Mouse (Mus musculus) limb, embryonic 10.5 days (tissue): ENCODE measurements around the gene St6galnac3. TPM values are rescaled to one million over a fixed set of nuclear protein-coding genes. Genes with fewer than 3 reads are reported as not detected.
"Not testable (repeated sequence)": the region's sequence is repeated elsewhere in the genome, so short reads cannot be mapped to it uniquely, and the experiment has no call there.

Experiments
- DNase-seq: peaks from one replicate; pipeline ENCODE4 v3.0.0-alpha.2; 2017; ENCODE audit warnings: low spot score
- H3K27ac ChIP-seq: fragments of 300-500 bp; sonication (generic); 2 replicates; pipeline ENCODE4 v1.5.1; 2016; ENCODE audit warnings: mild to moderate bottlenecking
- H3K27me3 ChIP-seq: fragments of 300-500 bp; sonication (generic); 2 replicates; pipeline ENCODE4 v1.6.1; 2016; ENCODE audit warnings: low read depth, mild to moderate bottlenecking; ENCODE audit not compliant: poor library complexity, severe bottlenecking
- H3K36me3 ChIP-seq: fragments of 300-500 bp; sonication (generic); 2 replicates; pipeline ENCODE4 v1.6.1; 2016; ENCODE audit warnings: mild to moderate bottlenecking, moderate library complexity
- H3K4me1 ChIP-seq: fragments of 300-500 bp; sonication (generic); 2 replicates; pipeline ENCODE4 v1.6.1; 2016
- H3K4me3 ChIP-seq: fragments of 300-500 bp; sonication (generic); 2 replicates; pipeline ENCODE4 v1.5.1; 2016; ENCODE audit warnings: mild to moderate bottlenecking, moderate library complexity
- H3K9me3 ChIP-seq: fragments of 300-500 bp; sonication (generic); replicated peaks from 2 replicates; pipeline ENCODE4 v1.6.1; 2016; ENCODE audit warnings: mild to moderate bottlenecking
- WGBS: fragments of 180-500 bp; shearing (Covaris S2); methylation state at CpG from one replicate; pipeline ENCODE4 v1.1.7; 2016; 5-methylcytosine and 5-hydroxymethylcytosine counted together
- polyA plus RNA-seq: library from polyadenylated mRNA; unstranded; fragments of >200 nt; fragmentation: Nextera tagmentation; extraction: Ambion mirVana; gene quantifications from 2 replicates; pipeline ENCODE4 v1.2.1, GENCODE M21; 2016

The St6galnac3 gene
- polyA plus RNA-seq, 1 experiment from 2014 or later = 53.3 TPM

- not testable (repeated sequence) for H3K4me1 ChIP-seq, H3K36me3 ChIP-seq, DNase-seq, H3K9me3 ChIP-seq, H3K4me3 ChIP-seq, H3K27ac ChIP-seq, H3K27me3 ChIP-seq
- 38% methylated on average over 1 of the region's 1 CpGs for WGBS
Observed at GRCm38 (mm10) chr3:153391451-153391850, 333.5 kb downstream of the St6galnac3 start.

- H3K9me3 ChIP-seq, DNase-seq, H3K4me3 ChIP-seq, H3K36me3 ChIP-seq, H3K27me3 ChIP-seq, H3K27ac ChIP-seq, H3K4me1 ChIP-seq: not testable (repeated sequence)
- 88% methylated on average over 5 of the region's 5 CpGs for WGBS
Observed at GRCm38 (mm10) chr3:153384651-153385050, 340.3 kb downstream of the St6galnac3 start.

DNA sequence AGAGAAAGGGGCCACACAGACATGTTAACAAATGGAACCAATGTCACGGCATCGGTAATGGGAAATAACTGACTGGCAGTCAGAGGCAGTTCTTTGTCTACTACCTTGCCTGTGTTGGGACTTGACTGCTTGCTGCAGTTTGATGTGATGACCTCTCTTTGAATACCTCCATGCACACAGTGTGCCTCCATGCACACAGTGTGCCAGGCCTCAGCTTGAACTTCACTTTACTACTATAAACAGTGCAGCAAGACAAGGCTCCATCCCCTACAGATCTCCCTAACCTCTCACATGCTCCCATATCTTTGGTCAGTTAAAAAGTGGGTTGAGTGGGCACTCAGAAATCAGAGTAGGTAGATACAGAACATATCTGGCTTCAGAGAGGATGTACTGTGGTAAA is 341.3 kb downstream of the St6galnac3 start:
- H3K27ac ChIP-seq = no peak overlapping the region
- no peaks in the 10 kb centered on the region for H3K36me3 ChIP-seq
- no peaks in the 10 kb centered on the region for H3K9me3 ChIP-seq
- H3K4me3 ChIP-seq = no peak overlapping the region
- no peaks in the 10 kb centered on the region for H3K4me1 ChIP-seq
- H3K27me3 ChIP-seq = no peaks in the 10 kb centered on the region
- WGBS = 98% methylated on average over 2 of the region's 2 CpGs
- no peak for DNase-seq

DNA sequence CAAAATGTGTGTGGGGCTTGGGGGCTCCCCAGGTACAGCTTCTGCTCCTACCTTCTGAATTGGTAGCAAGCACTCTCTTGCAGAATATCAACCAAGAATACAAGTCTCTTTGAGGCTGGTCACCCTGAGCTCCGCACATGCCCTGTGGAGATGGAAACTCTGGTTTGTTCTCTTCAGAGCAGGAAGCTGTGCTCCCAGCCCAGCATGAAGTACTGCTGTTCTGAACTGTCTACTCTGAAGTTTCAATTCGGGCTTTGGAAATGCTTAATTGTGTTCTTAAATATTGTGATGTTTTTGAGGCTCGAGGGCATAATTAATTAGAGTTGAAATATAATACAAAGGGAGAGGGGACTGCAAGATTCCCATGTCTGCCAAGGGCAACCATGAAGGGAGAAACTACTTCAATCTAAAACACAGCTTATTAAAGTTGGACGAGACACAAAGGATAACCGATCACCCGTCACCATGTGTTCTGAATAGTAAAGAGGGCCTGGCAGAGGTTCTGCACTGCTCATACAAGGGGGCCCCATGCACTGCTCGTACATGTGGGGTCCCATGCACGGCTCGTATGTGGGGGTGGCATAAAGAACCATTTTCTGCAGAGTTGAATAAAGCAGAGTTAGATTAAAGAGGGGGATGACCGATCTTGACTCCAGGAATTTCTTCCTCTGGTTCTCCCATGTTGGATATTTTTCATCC is 359.8 kb downstream of the St6galnac3 start:
- no peaks in the 10 kb centered on the region for H3K9me3 ChIP-seq
- no peak for DNase-seq
- H3K27me3 ChIP-seq = no peaks in the 10 kb centered on the region
- no peak overlapping the region for H3K4me3 ChIP-seq
- peaks cover 12% of the 10 kb centered on the region for H3K4me1 ChIP-seq
- no peak overlapping the region for H3K27ac ChIP-seq
- 91% methylated on average over 10 of the region's 10 CpGs for WGBS
- H3K36me3 ChIP-seq = no peaks in the 10 kb centered on the region

- H3K27me3 ChIP-seq = no peaks in the 10 kb centered on the region
- H3K9me3 ChIP-seq = no peaks in the 10 kb centered on the region
- WGBS = 91% methylated on average over 3 of the region's 3 CpGs
- peaks cover 12% of the 10 kb centered on the region for H3K4me1 ChIP-seq
- no peaks in the 10 kb centered on the region for H3K36me3 ChIP-seq
- no peak overlapping the region for H3K27ac ChIP-seq
- H3K4me3 ChIP-seq = no peak overlapping the region
- DNase-seq = no peak
Observed at GRCm38 (mm10) chr3:153364366-153364765, 360.6 kb downstream of the St6galnac3 start.

- no peaks in the 10 kb centered on the region for H3K9me3 ChIP-seq
- H3K27me3 ChIP-seq = no peaks in the 10 kb centered on the region
- H3K4me1 ChIP-seq = peaks cover 16% of the 10 kb centered on the region
- no peak overlapping the region for H3K27ac ChIP-seq
- H3K4me3 ChIP-seq = no peak overlapping the region
- WGBS = 89% methylated on average over 3 of the region's 3 CpGs
- no peaks in the 10 kb centered on the region for H3K36me3 ChIP-seq
- no peak for DNase-seq
Observed at GRCm38 (mm10) chr3:153359966-153360365, 365.0 kb downstream of the St6galnac3 start.

DNA sequence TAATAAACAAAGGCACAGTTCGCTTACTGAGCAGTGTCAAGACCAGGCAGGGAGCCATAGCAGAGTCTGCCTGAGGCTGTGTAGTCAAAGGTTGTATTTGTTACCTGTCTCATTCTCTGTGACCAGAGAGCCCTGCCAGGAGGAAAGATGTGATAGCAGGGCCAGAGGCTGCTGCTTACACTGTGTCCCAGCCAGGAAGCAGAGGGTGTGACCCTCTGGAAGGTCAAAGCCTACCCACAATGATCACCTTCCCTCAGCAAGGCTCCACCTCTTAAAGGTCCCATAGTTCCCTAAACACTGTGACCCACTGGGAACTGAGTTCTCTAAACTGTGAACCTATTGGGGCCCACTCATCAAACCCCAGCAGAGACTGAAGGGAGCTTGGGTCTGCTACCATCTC is 368.9 kb downstream of the St6galnac3 start:
- no peak overlapping the region for H3K27ac ChIP-seq

GRCm38 (mm10) chr3:153354988-153355297 is 370.0 kb downstream of the St6galnac3 start:
- Histone ChIP-seq H3K27me3 (no peaks in the 10 kb centered on the region), H3K36me3 (no peaks in the 10 kb centered on the region), H3K9me3 (no peaks in the 10 kb centered on the region), H3K4me1 (0 out of 2 replicates have a peak, but pooled peaks cover 4% of the 10 kb centered on the region), H3K27ac (no peak overlapping the region), H3K4me3 (no peak overlapping the region)
- 90% methylated on average over 3 of the region's 3 CpGs for WGBS
- DNase-seq = no peak

More for the DNA sequence above, 368.9 kb downstream of the St6galnac3 start:
- Histone ChIP-seq H3K36me3 (no peaks in the 10 kb centered on the region), H3K27me3 (no peaks in the 10 kb centered on the region), H3K9me3 (no peaks in the 10 kb centered on the region), H3K4me3 (no peak overlapping the region), H3K4me1 (peaks cover 10% of the 10 kb centered on the region)
- WGBS = 71% methylated on average over 1 of the region's 1 CpGs
- no peak for DNase-seq

DNA sequence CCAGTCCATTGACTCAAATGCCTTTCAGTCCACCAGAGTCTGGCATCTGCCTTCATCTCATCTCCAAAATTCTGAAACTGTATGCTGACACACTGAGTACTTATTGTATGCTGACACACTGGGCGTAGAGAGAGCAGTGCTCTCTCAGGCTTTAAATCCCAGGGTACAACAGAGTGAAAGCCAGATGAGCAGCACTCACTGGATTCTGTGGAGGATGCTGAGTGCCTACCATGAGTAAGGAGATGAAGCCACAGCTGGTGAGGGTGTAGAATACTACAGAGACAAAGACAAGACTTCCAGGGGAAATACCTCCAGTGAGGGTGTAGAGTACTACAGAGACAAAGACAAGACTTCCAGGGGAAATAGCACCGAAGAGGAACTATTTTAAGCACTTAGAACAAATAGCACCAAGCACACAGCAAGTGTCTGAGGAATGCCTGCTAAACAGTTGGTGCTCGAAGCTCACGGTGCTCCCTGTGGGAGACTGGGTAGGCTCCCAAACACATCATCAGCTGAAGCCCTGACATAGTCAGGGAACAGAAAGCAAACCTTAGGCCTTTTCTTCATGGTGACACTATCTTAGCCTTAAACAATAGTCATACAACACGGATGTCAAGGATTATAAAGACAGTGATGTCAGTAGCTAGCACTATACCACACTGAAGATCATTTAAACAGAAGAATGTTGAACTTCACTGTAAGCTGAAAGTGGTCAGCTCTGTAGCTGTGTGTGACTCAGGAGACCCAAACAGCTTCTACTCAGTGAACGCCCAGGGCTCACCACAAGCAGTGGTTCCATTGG is 370.6 kb downstream of the St6galnac3 start:
- no peak for DNase-seq
- H3K27me3 ChIP-seq = no peaks in the 10 kb centered on the region
- H3K4me3 ChIP-seq = no peak overlapping the region
- H3K9me3 ChIP-seq = no peaks in the 10 kb centered on the region
- H3K27ac ChIP-seq = no peak overlapping the region
- H3K4me1 ChIP-seq = 0 out of 2 replicates have a peak, but pooled peaks cover 4% of the 10 kb centered on the region
- H3K36me3 ChIP-seq = no peaks in the 10 kb centered on the region
- WGBS = 92% methylated on average over 6 of the region's 6 CpGs

DNA sequence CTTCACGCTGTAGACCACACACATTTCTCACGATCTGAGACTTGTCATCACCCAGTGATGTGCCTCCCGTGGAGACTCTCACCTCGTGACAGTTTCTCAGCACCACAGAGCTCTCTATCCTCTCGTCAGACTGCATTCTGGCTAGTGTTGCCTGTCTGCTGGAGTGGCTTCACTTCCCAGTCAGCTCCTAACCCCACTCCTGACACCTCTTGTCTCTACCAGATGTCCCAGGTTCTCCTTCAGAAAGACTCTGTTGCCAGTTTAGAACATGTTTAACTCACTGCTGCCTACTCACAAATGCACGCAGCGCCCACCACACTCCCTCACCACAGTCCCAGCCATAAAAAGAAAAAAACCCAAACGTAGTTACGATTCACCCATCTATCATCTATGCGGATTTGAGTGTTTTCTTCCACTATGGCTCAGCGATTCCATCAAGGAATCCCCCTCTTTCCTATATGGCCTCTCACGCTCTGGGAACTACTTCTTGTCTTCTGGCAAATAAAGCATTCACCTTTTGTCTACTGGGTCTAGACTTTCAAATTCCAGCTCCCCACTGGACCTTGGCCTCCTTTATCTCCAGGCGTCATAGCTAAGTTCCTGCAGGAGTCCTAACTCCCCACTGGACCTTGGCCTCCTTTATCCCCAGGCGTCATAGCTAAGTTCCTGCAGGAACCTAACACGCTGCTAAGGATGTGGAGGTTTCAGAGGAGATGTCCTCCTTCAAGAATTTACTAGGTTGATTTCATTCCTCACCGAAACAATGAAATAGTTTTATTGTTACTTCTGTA is 371.5 kb downstream of the St6galnac3 start:
- WGBS = 92% methylated on average over 16 of the region's 16 CpGs
- Histone ChIP-seq H3K27me3 (no peaks in the 10 kb centered on the region), H3K27ac (no peak overlapping the region)

DNA sequence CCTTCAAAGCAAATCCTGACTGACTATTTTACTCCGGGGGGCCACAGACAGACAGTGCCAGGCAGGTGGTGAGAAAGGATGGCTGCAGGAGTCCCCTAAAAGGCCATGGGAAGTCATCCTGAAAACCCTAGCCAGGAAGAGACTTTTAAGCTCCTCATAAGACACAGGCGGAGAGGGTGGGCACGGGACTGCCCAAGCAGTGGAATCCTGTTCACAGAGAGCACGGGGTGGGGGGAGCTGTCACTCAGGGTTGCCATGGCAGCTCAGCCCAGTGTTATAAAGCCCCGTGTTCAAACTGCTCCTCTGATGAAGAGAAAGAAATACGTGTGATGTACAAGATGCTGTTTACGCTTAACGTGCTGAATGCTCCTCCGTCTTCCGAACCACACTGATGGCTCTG is 375.0 kb downstream of the St6galnac3 start:
- Histone ChIP-seq H3K27ac (no peak overlapping the region), H3K36me3 (no peaks in the 10 kb centered on the region), H3K4me1 (no peaks in the 10 kb centered on the region), H3K4me3 (no peak overlapping the region), H3K9me3 (no peaks in the 10 kb centered on the region), H3K27me3 (no peaks in the 10 kb centered on the region)
- WGBS = 83% methylated on average over 10 of the region's 10 CpGs
- DNase-seq = no peak

More for the DNA sequence above, 371.5 kb downstream of the St6galnac3 start:
- no peaks in the 10 kb centered on the region for H3K36me3 ChIP-seq
- H3K4me1 ChIP-seq = 0 out of 2 replicates have a peak, but pooled peaks cover 4% of the 10 kb centered on the region
- no peak for DNase-seq
- H3K9me3 ChIP-seq = no peaks in the 10 kb centered on the region
- no peak overlapping the region for H3K4me3 ChIP-seq

DNA sequence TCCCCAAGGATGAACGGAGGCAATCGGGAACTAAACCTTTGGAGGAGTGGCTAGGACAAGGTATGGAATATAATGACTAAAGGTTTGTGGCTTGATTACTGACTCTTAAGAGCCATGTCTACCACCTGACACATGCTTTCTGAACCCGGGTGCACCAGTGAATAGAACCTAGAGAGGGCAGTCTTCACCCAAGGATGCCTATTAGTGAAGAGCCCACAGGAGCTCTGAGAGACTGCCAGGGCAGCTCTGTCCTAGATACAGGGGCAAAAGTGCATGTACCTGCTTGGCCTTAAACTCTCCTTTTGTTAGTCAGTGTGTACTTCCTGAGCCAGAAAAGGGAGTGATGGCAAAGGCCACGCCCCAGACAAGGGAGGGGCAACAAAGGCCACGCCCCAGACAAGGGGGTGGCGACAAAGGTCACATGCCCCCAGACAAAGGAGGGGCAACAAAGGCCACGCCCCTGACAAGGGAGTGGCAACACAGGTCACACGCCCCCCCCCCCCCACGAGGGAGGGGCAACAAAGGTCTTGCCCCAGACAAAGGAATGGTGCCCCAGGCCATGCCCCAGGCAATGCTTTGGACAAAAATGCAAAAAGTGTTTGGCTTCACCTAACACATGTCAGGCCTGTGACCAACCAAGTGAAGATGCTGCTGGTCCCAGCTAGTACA is 376.0 kb downstream of the St6galnac3 start:
- H3K4me3 ChIP-seq = no peak overlapping the region
- WGBS = 94% methylated on average over 9 of the region's 9 CpGs
- no peak overlapping the region for H3K27ac ChIP-seq
- no peaks in the 10 kb centered on the region for H3K4me1 ChIP-seq
- H3K36me3 ChIP-seq = no peaks in the 10 kb centered on the region
- no peaks in the 10 kb centered on the region for H3K9me3 ChIP-seq
- no peak for DNase-seq
- no peaks in the 10 kb centered on the region for H3K27me3 ChIP-seq
